Mouse (Mus musculus) intestine, embryonic 16.5 days (tissue): ENCODE results near the gene Rab44. TPM values are rescaled to one million over a fixed set of nuclear protein-coding genes. Genes with fewer than 3 reads are reported as not detected.

ENCODE experiments used
- ATAC-seq: fragments of 200-750 bp; cut with Nextera tagmentation; 2 replicates; pipeline ENCODE4 v1.8.0; 2017; ENCODE audit warnings: moderate TSS enrichment, moderate library complexity
- H3K27ac ChIP-seq: fragments of 300-500 bp; sonication (generic); 2 replicates; pipeline ENCODE4 v1.5.1; 2014; ENCODE audit warnings: mild to moderate bottlenecking, low read length
- H3K27me3 ChIP-seq: fragments of 300-500 bp; sonication (generic); replicated peaks from 2 replicates; pipeline ENCODE4 v1.6.1; 2014; ENCODE audit warnings: low read length, control low read depth, mixed read lengths; ENCODE audit not compliant: control insufficient read depth, insufficient read depth
- H3K36me3 ChIP-seq: fragments of 300-500 bp; sonication (generic); 2 replicates; pipeline ENCODE4 v1.6.1; 2014; ENCODE audit warnings: low read length, control low read depth; ENCODE audit not compliant: control insufficient read depth, insufficient read depth
- H3K4me1 ChIP-seq: fragments of 300-500 bp; sonication (generic); 2 replicates; pipeline ENCODE4 v1.6.1; 2014; ENCODE audit warnings: low read length, control low read depth, mixed read lengths; ENCODE audit not compliant: control insufficient read depth, insufficient read depth
- H3K4me2 ChIP-seq: fragments of 300-500 bp; sonication (generic); 2 replicates; pipeline ENCODE4 v1.6.1; 2014; ENCODE audit warnings: low read depth, low read length, control low read depth
- H3K4me3 ChIP-seq: fragments of 300-500 bp; sonication (generic); 2 replicates; pipeline ENCODE4 v1.5.1; 2014; ENCODE audit warnings: mild to moderate bottlenecking, low read length
- H3K9ac ChIP-seq: fragments of 300-500 bp; sonication (generic); 2 replicates; pipeline ENCODE4 v1.6.1; 2014; ENCODE audit warnings: low read depth, low read length
- H3K9me3 ChIP-seq: fragments of 300-500 bp; sonication (generic); 2 replicates; pipeline ENCODE4 v1.6.1; 2016; ENCODE audit warnings: low read length, control low read depth; ENCODE audit not compliant: control insufficient read depth
- WGBS: fragments of 180-500 bp; shearing (Covaris S2); extraction: QIAGEN DNeasy Blood & Tissue Kit; methylation state at CpG from one replicate; pipeline ENCODE4 v1.1.7; 2014; 5-methylcytosine and 5-hydroxymethylcytosine counted together
- polyA plus RNA-seq: library from polyadenylated mRNA; unstranded; fragments of >200 nt; fragmentation: Nextera tagmentation; extraction: Ambion mirVana; gene quantifications from 2 replicates; pipeline ENCODE4 v1.2.1, GENCODE M21; 2015

The Rab44 gene
- polyA plus RNA-seq, 1 experiment from 2014 or later: 0.70 TPM

GRCm38 (mm10) chr17:29188989-29189388 is 75.0 kb downstream of the Rab44 start:
- H3K9ac ChIP-seq: no peak overlapping the region
- H3K4me3 ChIP-seq: no peak overlapping the region
- WGBS: 15% methylated on average over 7 of the region's 12 CpGs
- peaks cover 5% of the 10 kb centered on the region; the same call in 1 of the 2 replicates for H3K4me1 ChIP-seq
- ATAC-seq: peak; percentile 35; the same call in 1 of the 2 replicates
- no peaks in the 10 kb centered on the region for H3K9me3 ChIP-seq
- no peaks in the 10 kb centered on the region for H3K36me3 ChIP-seq
- H3K27ac ChIP-seq: no peak overlapping the region
- H3K27me3 ChIP-seq: no peaks in the 10 kb centered on the region; the same call in 1 of the 2 replicates
- no peak overlapping the region for H3K4me2 ChIP-seq

- no peak for ATAC-seq
- WGBS: 60% methylated on average over 4 of the region's 4 CpGs
- H3K27ac ChIP-seq: no peak overlapping the region
Observed at GRCm38 (mm10) chr17:29195579-29195978, 81.6 kb downstream of the Rab44 start.

More at GRCm38 (mm10) chr17:29195579-29195978, 81.6 kb downstream of the Rab44 start:
- no peak overlapping the region for H3K4me2 ChIP-seq
- H3K9ac ChIP-seq: no peak overlapping the region
- H3K36me3 ChIP-seq: no peaks in the 10 kb centered on the region
- no peak overlapping the region for H3K4me3 ChIP-seq
- H3K9me3 ChIP-seq: no peaks in the 10 kb centered on the region
- H3K4me1 ChIP-seq: peaks cover 4% of the 10 kb centered on the region; the same call in 1 of the 2 replicates
- no peaks in the 10 kb centered on the region for H3K27me3 ChIP-seq

Other genes starting within 250 kb of the Rab44 start
- 3.9 and 4.2 TPM in 2 replicates for gene 4930539E08Rik, start 198.8 kb upstream of the Rab44 start, polyA plus RNA-seq
- gene Pxt1, start 170.3 kb upstream of the Rab44 start, polyA plus RNA-seq: not detected in 2 replicates
- 57.0 and 62.3 TPM in 2 replicates for gene Kctd20, start 162.2 kb upstream of the Rab44 start, polyA plus RNA-seq
- gene Stk38, start 106.2 kb upstream of the Rab44 start, polyA plus RNA-seq: 98.3 and 104 TPM in 2 replicates
- 393 and 451 TPM in 2 replicates for gene Srsf3, start 81.5 kb upstream of the Rab44 start, polyA plus RNA-seq
- gene Cdkn1a, start 23.2 kb upstream of the Rab44 start, polyA plus RNA-seq: 107 and 114 TPM in 2 replicates
- gene Cpne5, start 124.0 kb downstream of the Rab44 start, polyA plus RNA-seq: 5.3 and 5.9 TPM in 2 replicates
- 133 and 153 TPM in 2 replicates for gene Ppil1, start 150.0 kb downstream of the Rab44 start, polyA plus RNA-seq
- 82.9 and 85.6 TPM in 2 replicates for gene BC004004, start 154.6 kb downstream of the Rab44 start, polyA plus RNA-seq
- 0.88 and 1.1 TPM in 2 replicates for gene Pi16, start 203.5 kb downstream of the Rab44 start, polyA plus RNA-seq
- 31.7 and 146 TPM in 2 replicates for gene Mtch1, start 233.8 kb downstream of the Rab44 start, polyA plus RNA-seq
- 9.8 and 11.5 TPM in 2 replicates for gene Fgd2, start 246.8 kb downstream of the Rab44 start, polyA plus RNA-seq